Mouse (Mus musculus): ENCODE measurements around the gene Vcl. TPM values are rescaled to one million over a fixed set of nuclear protein-coding genes. Genes with fewer than 3 reads are reported as not detected.
A peak's percentile ranks its signal among the peaks of the same experiment; 100 is the strongest.

Gene Vcl
- total RNA-seq, 4 experiments from 2014 or later: 91.8 to 108 (median 105) TPM

DNA sequence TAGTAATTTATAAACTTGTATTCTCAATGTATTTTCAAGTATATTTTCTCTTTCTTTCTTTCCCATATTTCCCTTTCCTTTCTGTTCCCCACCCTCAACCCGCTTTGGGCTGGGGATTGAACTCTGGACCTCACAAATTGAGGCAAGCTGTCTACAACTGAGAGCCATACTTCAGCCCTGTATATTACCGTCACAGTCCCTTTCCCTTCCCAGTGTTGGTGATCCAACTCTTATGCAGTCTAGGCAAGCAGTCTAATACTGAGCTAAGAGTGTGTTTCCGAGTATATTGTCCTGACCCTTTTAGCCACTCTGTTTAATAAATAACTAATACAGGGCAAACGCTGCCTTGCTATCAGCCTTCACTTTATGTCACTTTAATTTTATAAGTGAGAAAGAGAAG, 70.4 kb downstream of the Vcl start:
- DNase-seq (ENCODE audit: low spot score): no peak

GRCm38 (mm10) chr14:21013800-21014334, 84.7 kb downstream of the Vcl start:
- no peak for DNase-seq (ENCODE audit: low spot score)

DNA sequence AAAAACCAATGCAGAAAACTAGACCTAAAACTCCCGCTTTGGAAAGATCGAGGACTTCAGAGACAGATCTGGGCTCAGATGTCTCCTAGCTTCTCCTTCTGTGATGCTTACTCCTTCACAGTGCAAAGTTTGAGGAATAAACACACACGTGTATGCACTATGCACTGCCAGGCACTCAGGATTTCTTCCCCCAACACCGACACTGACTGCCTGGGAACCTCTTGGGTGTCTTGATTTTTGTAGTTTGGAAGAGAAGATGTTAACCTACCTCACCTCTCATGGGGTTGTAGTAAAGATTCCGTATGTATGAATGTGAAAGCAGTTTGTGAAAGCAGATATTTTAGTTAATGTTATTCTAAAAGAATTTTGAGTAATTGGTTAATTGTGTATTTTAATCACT, 88.7 kb downstream of the Vcl start:
- DNase-seq (ENCODE audit: low spot score): no peak

- DNase-seq (ENCODE audit: low spot score): peak; percentile 38
Observed at GRCm38 (mm10) chr14:21018977-21019376, 89.8 kb downstream of the Vcl start.

DNA sequence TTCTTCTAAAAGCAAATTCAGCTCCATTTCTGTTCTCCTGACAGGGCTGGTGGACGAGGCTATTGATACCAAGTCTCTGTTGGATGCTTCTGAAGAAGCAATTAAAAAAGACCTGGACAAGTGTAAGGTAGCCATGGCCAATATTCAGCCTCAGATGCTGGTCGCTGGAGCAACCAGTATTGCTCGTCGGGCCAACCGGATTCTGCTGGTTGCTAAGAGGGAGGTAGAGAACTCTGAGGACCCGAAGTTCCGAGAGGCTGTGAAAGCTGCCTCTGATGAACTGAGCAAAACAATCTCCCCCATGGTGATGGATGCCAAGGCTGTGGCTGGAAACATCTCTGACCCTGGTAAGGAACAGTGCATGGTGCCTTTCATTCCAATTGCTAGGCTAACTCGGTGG, 91.2 kb downstream of the Vcl start:
- DNase-seq (ENCODE audit: low spot score): no peak

DNA sequence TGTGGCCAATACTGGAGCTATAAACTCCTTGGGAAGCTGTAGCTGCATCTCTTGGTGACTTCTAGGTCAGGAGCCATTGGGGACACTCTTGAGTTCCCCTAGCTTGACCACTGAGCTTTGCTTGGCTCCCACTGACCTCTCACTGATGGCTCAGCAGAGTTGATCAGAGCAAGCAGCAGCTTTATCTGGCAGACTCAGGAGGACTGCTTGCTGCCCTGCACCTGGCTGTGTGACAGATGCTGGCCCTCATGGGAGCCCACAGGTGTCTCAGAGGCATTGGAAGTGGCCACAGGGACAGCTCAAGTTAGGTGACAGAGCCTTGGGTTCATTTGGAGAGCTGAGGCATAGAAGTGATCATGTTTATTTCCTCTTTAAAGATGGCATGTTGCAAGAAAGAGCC, 98.3 kb downstream of the Vcl start:
- DNase-seq (ENCODE audit: low spot score): no peak

DNA sequence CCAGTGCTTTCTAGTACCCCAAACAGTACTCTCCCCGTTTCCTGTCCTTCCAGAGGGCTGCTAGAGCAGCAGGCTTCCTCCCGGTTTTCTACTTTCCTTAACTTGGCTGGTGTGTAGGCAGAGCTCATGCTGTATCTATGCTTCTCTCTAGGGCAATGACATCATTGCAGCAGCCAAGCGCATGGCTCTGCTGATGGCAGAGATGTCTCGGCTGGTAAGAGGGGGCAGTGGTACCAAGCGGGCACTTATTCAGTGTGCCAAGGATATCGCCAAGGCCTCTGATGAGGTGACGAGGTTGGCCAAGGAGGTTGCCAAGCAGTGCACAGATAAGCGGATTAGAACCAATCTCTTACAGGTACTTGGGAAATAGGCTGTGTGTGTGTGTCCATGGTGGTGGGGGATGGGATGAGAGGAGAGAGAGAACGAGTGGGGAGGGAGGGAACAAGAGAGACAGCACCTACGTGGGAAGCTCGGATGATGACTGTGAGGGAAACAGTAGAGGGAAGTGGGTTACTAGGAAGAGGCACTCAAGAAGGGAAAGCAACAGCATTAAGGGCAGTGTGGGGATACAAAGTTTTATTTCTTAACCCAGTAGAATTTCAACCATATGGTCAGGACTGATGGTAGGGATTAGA, 99.9 kb downstream of the Vcl start:
- no peak for DNase-seq (ENCODE audit: low spot score)

DNA sequence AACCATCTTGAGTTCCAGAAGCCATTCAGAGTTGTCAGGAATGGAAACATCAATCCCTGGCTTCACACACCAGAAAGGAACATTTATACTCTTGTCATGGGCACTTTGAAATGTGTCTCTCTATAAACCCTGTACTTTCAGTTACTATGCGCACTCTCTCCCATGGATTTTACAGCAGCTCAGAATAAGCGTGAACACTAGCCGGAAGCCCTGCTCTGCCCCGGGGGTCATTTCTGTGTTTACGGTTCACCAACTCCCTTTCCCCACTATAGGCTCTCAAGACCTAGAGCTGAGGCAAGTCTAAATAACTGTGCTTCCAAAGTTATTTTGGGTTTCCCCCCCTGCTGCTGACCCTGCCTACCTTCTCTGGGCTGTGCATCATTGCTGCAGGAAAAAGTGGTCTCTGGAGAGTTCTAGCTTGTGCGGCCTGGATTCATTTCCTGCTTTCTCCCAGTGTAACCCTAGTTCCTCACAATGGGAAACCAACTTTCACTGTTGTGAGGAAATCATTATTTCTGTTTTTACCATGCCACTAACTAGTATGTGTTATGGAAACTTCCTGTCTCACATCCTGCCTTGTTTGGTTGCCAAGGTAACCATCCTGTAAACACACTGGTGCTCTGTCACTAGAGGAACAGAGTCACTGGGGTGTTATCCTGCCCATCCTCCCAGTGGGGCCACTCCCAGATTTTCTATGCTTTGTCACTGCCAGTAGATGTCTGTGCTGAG, 102.7 kb downstream of the Vcl start:
- peak; percentile 91 for DNase-seq (ENCODE audit: low spot score)

GRCm38 (mm10) chr14:21034271-21034670, 105.1 kb downstream of the Vcl start:
- no peak for DNase-seq (ENCODE audit: low spot score)

GRCm38 (mm10) chr14:21034791-21035190, 105.6 kb downstream of the Vcl start:
- no peak for DNase-seq (ENCODE audit: low spot score)

DNA sequence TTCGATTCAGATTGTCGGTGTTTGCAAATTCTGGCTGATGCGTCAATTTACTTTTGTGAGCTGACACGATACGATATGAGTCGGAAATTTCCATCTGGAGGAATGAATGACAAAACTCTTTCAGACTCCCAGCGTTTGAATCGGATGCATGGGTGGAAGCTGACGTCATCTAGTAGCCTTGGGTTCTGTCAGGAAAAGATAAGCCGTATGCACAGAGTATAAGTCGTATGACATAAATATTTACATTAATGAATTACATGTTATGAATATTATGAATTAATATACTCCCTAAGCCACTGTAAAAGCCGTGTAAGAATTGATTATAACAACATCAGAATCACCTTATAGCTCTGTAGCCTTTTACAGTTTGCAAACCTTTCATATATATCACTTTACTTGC, 109.9 kb downstream of the Vcl start:
- DNase-seq (ENCODE audit: low spot score): no peak

- DNase-seq (ENCODE audit: low spot score): no peak
Observed at GRCm38 (mm10) chr14:21039623-21040022, 110.4 kb downstream of the Vcl start.

DNA sequence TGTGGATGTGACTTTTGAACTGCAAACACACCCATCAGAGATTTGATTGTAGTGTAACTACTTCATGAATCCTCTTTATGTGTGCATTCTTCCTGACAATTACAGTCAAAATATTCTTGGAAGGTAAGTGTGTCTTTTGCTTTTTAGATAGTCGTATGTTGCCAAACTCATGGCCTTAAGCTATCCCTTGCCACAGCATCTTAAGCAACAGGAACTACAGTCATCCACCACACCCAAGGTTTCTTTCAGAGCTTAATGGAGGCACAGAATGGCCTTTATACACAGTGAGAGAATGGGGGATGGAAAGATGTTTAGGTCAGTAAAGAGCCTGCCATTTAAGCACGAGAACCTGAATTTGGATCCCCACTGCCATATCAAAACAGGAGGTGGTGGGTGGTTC, 118.6 kb downstream of the Vcl start:
- no peak for DNase-seq (ENCODE audit: low spot score)

GRCm38 (mm10) chr14:21048879-21049278, 119.7 kb downstream of the Vcl start:
- DNase-seq (ENCODE audit: low spot score): peak; percentile 48

DNA sequence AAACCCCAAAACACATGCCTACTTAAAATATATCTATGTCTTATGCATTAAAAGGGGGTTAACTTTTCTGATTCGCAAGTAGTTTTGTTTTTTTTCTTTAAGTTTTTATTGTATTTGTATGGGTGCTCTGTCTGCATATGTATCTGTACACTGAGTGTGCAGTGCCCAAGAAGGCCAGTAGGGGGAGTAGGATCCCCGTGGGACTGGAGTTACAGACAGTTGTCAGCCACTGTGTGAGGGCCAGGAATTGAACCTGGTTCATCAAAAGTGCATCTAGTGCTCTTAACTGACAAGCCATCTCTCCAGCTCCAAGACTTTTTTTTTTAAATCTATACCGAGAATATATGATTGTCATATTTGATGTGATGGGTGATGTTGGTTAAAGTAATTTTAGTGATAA, 121.5 kb downstream of the Vcl start:
- DNase-seq (ENCODE audit: low spot score): no peak

DNA sequence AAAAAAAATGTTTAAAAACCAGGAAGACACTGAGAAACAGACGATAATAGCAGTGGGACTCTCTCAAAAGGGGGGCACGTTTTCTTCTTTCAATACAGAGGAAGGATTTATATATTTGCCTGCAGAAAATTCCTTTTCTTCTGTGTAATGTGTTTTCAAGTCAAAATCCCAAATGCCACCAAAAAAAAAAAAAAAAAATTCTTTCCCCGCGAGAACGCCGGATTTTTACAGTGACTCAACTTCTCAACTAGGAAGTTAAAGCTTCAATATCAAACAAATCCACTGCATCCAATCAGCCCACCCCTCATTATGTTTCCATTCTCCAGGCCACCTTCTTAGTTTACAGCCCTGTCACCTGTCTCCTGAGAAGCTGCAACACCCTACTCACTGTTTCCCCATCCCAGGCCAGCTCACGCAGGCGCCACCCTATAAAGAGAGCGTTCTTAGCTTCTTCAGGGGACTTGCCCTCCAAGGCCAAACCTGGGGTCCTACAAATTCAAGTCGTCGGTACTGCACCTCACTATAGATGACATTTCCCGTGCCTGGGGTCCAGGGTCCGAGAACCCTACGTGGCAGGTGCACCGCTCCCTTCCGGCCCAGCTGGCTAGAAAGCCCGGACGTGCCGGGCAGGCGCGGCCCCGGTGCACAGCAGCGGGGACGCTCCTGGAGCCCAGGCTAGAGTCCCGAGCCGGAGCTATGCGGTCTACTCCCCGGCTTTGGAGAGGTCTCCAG, 122.3 kb downstream of the Vcl start:
- no peak for DNase-seq (ENCODE audit: low spot score)

DNA sequence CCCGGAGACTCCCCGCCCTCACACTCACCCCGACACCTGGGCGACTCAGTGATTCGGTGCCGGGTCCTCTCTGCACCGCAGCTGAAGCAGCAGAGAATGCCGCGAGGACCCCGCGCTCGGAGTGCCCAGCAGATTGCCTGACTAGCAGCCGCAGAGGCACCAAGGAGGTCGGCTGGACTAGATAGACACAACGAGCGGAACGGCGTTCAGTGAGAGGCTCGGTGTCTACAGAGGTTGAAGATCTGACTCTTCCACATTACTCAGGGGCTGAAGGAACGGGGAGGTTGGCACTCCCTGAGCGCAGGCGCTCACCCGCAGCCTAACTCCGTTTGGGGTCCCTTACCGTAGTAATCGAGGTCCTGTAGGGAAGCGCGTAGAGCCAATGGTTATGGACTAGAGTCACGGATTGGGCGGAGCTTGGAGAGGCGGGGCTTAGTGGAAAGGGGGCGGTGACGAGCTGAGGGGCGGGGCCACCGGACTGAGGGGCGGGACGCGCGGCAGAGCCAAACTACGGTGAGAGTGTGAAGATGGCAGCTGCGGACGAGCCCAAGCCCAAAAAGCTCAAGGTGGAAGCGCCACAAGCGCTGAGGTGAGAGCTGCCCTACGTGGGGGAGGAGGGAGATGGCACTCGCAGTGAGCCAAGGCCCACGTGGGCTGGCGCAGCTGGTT, 123.0 kb downstream of the Vcl start, which contains the start of the genes Ap3m1 and Adk:
TSS of gene Ap3m1 (minus strand) at position 397 of the 669 bp plus-strand sequence.
TSS of gene Adk (plus strand) at position 463 of the 669 bp plus-strand sequence.
- peak; percentile 92 for DNase-seq (ENCODE audit: low spot score)

DNA sequence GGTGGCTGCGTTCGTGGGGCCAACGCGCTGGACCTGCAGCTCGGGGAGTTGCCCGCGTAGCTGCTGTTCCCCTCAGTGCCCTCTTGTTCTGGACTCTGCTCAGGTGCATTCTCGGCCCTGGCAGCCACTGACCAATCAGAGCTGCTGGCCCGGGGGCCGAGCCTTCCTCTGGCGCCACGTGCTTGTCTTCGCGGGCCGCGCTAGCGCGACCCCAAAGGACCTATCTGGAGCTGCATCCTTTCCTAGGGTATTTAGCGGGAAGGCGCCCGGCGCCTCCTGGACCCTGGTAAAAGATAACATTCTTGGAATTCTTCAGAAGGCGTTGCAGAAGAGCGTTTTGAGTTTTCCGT, 123.6 kb downstream of the Vcl start:
- peak; percentile 72 for DNase-seq (ENCODE audit: low spot score)

DNA sequence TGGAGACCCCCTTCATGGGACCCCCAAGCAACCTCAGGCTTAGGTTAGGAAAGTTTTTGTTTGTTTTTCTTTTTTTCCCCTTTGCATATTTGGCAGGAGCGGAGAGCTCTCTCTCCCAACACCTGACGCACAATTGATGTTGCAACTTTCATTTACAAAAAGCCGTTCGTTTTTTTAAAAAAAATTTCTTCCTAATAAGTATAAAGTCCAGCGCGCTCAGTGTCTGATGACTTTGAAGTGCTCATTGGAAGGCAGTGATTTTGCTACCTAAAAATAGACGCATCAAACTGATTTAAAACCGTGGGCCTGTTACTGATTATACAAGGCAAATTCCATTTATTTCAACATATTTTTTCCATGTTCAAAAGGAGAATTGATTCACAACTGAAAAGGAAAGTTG, 124.0 kb downstream of the Vcl start:
- DNase-seq (ENCODE audit: low spot score): peak; percentile 28

DNA sequence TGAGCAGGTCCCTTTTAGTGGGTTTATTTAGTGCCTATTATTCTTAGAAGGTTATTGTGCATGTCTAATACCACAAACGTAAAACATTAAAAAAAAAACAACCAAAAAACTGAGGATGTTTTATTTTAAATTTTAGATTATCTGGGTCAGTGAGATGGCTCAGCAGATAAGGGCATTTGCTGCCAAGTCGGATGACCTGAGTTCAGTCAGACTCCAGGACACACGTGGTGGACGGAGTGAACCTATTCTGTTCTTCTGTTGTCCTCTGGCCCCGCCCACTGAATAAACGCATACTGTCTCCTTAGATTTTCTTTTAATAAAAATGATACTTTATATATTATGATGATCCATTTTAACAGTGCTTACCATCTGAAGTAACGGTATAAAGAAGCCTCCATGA, 124.4 kb downstream of the Vcl start:
- no peak for DNase-seq (ENCODE audit: low spot score)

DNA sequence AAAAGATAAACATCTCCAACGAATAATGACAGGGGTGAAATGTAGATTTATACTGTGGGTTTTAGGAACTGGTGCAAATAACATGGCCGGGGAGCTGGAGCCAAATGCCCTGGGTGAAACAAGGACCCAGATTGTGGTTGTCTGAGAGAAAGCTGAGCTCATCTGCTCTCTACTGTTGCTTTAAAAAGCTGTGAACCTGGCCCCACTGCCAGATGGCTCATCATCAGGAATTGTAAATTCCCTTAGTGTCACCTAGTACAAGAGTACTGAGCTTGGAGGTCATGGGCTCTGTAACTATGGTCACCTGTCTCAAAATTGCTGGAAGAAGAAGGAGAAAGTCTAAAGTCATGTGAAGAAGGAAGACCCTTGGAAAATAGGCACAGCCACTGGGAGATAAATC, 129.8 kb downstream of the Vcl start:
- DNase-seq (ENCODE audit: low spot score): peak; percentile 35

Data from heart, adult 8-10 months (tissue).